Mouse (Mus musculus) CH12.LX (cell line): ENCODE data around the gene Sephs2. TPM values are rescaled to one million over a fixed set of nuclear protein-coding genes. Genes with fewer than 3 reads are reported as not detected.

Experiments used
- DNase-seq: peaks from one replicate; pipeline ENCODE4 v3.0.0-alpha.2; 2013; ENCODE audit errors: extremely low read depth
- H3K27ac ChIP-seq: 2 replicates; pipeline ENCODE4 v1.5.1; 2012; ENCODE audit warnings: low read depth, mild to moderate bottlenecking, control low read depth, moderate library complexity; ENCODE audit not compliant: insufficient read depth
- H3K27me3 ChIP-seq: replicated peaks from 2 replicates; pipeline ENCODE3; 2012; ENCODE audit warnings: inconsistent platforms
- H3K36me3 ChIP-seq, 2 experiments: replicated peaks in 1 of 2; 2 replicates each; pipeline versions ENCODE3 to v1.6.1; 2012; ENCODE audit warnings: inconsistent platforms in 1 of 2, low read length in 1 of 2, mild to moderate bottlenecking in 1 of 2, mixed read lengths in 1 of 2, moderate library complexity in 1 of 2; ENCODE audit not compliant: control insufficient read depth in 1 of 2, insufficient read depth in 1 of 2
- H3K4me1 ChIP-seq, 2 experiments: 2 replicates each; pipeline ENCODE4 v1.6.1; 2012; ENCODE audit warnings: inconsistent platforms in 1 of 2, moderate library complexity in 1 of 2; ENCODE audit not compliant: insufficient read depth in 2 of 2, control insufficient read depth in 1 of 2
- H3K4me2 ChIP-seq: 2 replicates; pipeline ENCODE4 v1.6.1; 2012; ENCODE audit warnings: low read depth, mild to moderate bottlenecking, control low read depth; ENCODE audit not compliant: poor library complexity, insufficient read depth, severe bottlenecking
- H3K4me3 ChIP-seq, 3 experiments: fragments of 150-350 bp in 1 of 3; sonication (generic) in 1 of 3; replicated peaks in 1 of 3; 2 replicates each; pipeline versions ENCODE3 to v1.5.1; 2011 to 2012; ENCODE audit warnings: low read depth in 2 of 3, low read length in 2 of 3, mild to moderate bottlenecking in 2 of 3, moderate library complexity in 2 of 3, control low read depth in 1 of 3, improper control_type of control experiment in 1 of 3, inconsistent platforms in 1 of 3, mixed read lengths in 1 of 3; ENCODE audit not compliant: poor library complexity in 1 of 3
- H3K79me2 ChIP-seq: replicated peaks from 2 replicates; pipeline ENCODE4 v1.6.1; 2012; ENCODE audit warnings: mild to moderate bottlenecking, moderate library complexity; ENCODE audit not compliant: control insufficient read depth, poor library complexity, insufficient read depth, severe bottlenecking; ENCODE audit errors: extremely low read depth
- H3K9ac ChIP-seq: 2 replicates; pipeline ENCODE4 v1.6.1; 2012; ENCODE audit warnings: low read depth, mild to moderate bottlenecking, control low read depth, moderate library complexity; ENCODE audit not compliant: insufficient read depth
- H3K9me3 ChIP-seq: replicated peaks from 2 replicates; pipeline ENCODE3; 2012; ENCODE audit warnings: low read length, inconsistent platforms, mixed read lengths
- BHLHE40 ChIP-seq: IDR thresholded peaks from 2 replicates; pipeline ENCODE4 v1.6.1; 2011; ENCODE audit warnings: mild to moderate bottlenecking, low read depth, low read length, improper control_type of control experiment
- CHD2 ChIP-seq: IDR thresholded peaks from 2 replicates; pipeline ENCODE4 v1.6.1; 2011; ENCODE audit warnings: low read length, improper control_type of control experiment
- ELF1 ChIP-seq: IDR thresholded peaks from 2 replicates; pipeline ENCODE4 v1.6.1; 2014; ENCODE audit warnings: low read depth, mild to moderate bottlenecking, inconsistent platforms, low read length, improper control_type of control experiment
- EP300 ChIP-seq: IDR thresholded peaks from 2 replicates; pipeline ENCODE4 v1.6.1; 2011; ENCODE audit warnings: low read length, improper control_type of control experiment
- ETS1 ChIP-seq: conservative IDR thresholded peaks from 2 replicates; pipeline ENCODE4 v1.6.1; 2012; ENCODE audit warnings: low read depth, mild to moderate bottlenecking, inconsistent platforms, low read length, improper control_type of control experiment, moderate library complexity
- HCFC1 ChIP-seq: IDR thresholded peaks from 2 replicates; pipeline ENCODE4 v1.6.1; 2012; ENCODE audit warnings: low read depth, mild to moderate bottlenecking, inconsistent platforms, low read length, improper control_type of control experiment
- IRF4 ChIP-seq: IDR thresholded peaks from 2 replicates; pipeline ENCODE4 v1.6.1; 2014; ENCODE audit warnings: low read depth, mild to moderate bottlenecking, inconsistent platforms, low read length, improper control_type of control experiment
- JUND ChIP-seq: conservative IDR thresholded peaks from 2 replicates; pipeline ENCODE4 v1.6.1; 2011; ENCODE audit warnings: low read depth, low read length, improper control_type of control experiment
- MAFK ChIP-seq: IDR thresholded peaks from 2 replicates; pipeline ENCODE4 v1.6.1; 2011; ENCODE audit warnings: low read length, improper control_type of control experiment; ENCODE audit not compliant: insufficient replicate concordance
- MAX ChIP-seq: IDR thresholded peaks from 2 replicates; pipeline ENCODE4 v1.6.1; 2011; ENCODE audit warnings: low read length, improper control_type of control experiment
- MAZ ChIP-seq: IDR thresholded peaks from 2 replicates; pipeline ENCODE4 v1.6.1; 2012; ENCODE audit warnings: low read depth, mild to moderate bottlenecking, inconsistent platforms, low read length, improper control_type of control experiment, moderate library complexity
- MEF2A ChIP-seq: IDR thresholded peaks from 2 replicates; pipeline ENCODE4 v1.6.1; 2014; ENCODE audit warnings: low read depth, mild to moderate bottlenecking, inconsistent platforms, low read length, improper control_type of control experiment, borderline replicate concordance
- MYC ChIP-seq: IDR thresholded peaks from 2 replicates; pipeline ENCODE4 v1.6.1; 2011; ENCODE audit warnings: low read depth, mild to moderate bottlenecking, improper control_type of control experiment, low read length
- NELFE ChIP-seq: IDR thresholded peaks from 2 replicates; pipeline ENCODE4 v1.6.1; 2011; ENCODE audit warnings: low read depth, low read length, improper control_type of control experiment
- NRF1 ChIP-seq: IDR thresholded peaks from 2 replicates; pipeline ENCODE4 v1.6.1; 2014; ENCODE audit warnings: low read depth, mild to moderate bottlenecking, inconsistent platforms, low read length, improper control_type of control experiment, moderate library complexity
- PAX5 ChIP-seq: IDR thresholded peaks from 2 replicates; pipeline ENCODE4 v1.6.1; 2012; ENCODE audit warnings: low read length, inconsistent platforms, mixed read lengths
- POLR2A ChIP-seq: IDR thresholded peaks from 2 replicates; pipeline ENCODE4 v1.6.1; 2011; ENCODE audit warnings: low read depth, mild to moderate bottlenecking, improper control_type of control experiment, low read length
- POLR2AphosphoS2 ChIP-seq: IDR thresholded peaks from 2 replicates; pipeline ENCODE4 v1.6.1; 2011; ENCODE audit warnings: low read depth, low read length, improper control_type of control experiment
- RCOR1 ChIP-seq: conservative IDR thresholded peaks from 2 replicates; pipeline ENCODE4 v1.6.1; 2012; ENCODE audit warnings: low read depth, mild to moderate bottlenecking, inconsistent platforms, low read length, improper control_type of control experiment
- SIN3A ChIP-seq: IDR thresholded peaks from 2 replicates; pipeline ENCODE4 v1.6.1; 2012; ENCODE audit warnings: low read length, improper control_type of control experiment, inconsistent platforms
- SMC3 ChIP-seq: IDR thresholded peaks from 2 replicates; pipeline ENCODE4 v1.6.1; 2011; ENCODE audit warnings: low read depth, low read length, improper control_type of control experiment
- UBTF ChIP-seq: IDR thresholded peaks from 2 replicates; pipeline ENCODE4 v1.6.1; 2012; ENCODE audit warnings: low read depth, mild to moderate bottlenecking, inconsistent platforms, low read length, improper control_type of control experiment, moderate library complexity
- USF1 ChIP-seq: IDR thresholded peaks from 2 replicates; pipeline ENCODE4 v1.6.1; 2014; ENCODE audit warnings: low read depth, mild to moderate bottlenecking, inconsistent platforms, low read length, improper control_type of control experiment
- USF2 ChIP-seq: conservative IDR thresholded peaks from 2 replicates; pipeline ENCODE4 v1.6.1; 2011; ENCODE audit warnings: low read depth, low read length, improper control_type of control experiment
- ZMIZ1 ChIP-seq: IDR thresholded peaks from 2 replicates; pipeline ENCODE4 v1.6.1; 2012; ENCODE audit warnings: low read depth, mild to moderate bottlenecking, inconsistent platforms, low read length, improper control_type of control experiment
- ZNF384 ChIP-seq: IDR thresholded peaks from 2 replicates; pipeline ENCODE4 v1.6.1; 2012; ENCODE audit warnings: low read depth, low read length, improper control_type of control experiment, inconsistent platforms
- dilution Hi-C: fragments of 300-500 bp; cut with MboI; formaldehyde crosslinking; loops from 2 replicates; pipeline ENCODE4 v1.14.3; 2020; ENCODE audit warnings: low sequenced_read_pairs; ENCODE audit not compliant: extremely low pct_unique_long_range_greater_than_20kb, extremely low pct_ligation_motif_present
- in situ Hi-C: fragments of 300-500 bp; cut with MboI; formaldehyde crosslinking; loops from 3 replicates; pipeline ENCODE4 v1.14.3; 2019; ENCODE audit warnings: low sequenced_read_pairs, low pct_ligation_motif_present, low pct_unique_long_range_greater_than_20kb, mixed read lengths
- polyA plus RNA-seq: library from polyadenylated mRNA; unstranded; fragments of >175 nt; gene quantifications from 2 replicates; pipeline ENCODE4 v1.2.1, GENCODE M21; 2012; ENCODE audit warnings: low read depth; ENCODE audit not compliant: insufficient read length
- total RNA-seq, 2 experiments: library from RNA; depleted of rRNA; stranded (reverse); fragments of 300-350 nt in 1 of 2; fragments of >200 nt in 1 of 2; gene quantifications; 2 replicates each; pipeline ENCODE4 v1.2.3; 2012 to 2014

Sephs2 gene
- total and polyA plus RNA-seq, 3 experiments: 159 to 209 (median 203) TPM

DNA sequence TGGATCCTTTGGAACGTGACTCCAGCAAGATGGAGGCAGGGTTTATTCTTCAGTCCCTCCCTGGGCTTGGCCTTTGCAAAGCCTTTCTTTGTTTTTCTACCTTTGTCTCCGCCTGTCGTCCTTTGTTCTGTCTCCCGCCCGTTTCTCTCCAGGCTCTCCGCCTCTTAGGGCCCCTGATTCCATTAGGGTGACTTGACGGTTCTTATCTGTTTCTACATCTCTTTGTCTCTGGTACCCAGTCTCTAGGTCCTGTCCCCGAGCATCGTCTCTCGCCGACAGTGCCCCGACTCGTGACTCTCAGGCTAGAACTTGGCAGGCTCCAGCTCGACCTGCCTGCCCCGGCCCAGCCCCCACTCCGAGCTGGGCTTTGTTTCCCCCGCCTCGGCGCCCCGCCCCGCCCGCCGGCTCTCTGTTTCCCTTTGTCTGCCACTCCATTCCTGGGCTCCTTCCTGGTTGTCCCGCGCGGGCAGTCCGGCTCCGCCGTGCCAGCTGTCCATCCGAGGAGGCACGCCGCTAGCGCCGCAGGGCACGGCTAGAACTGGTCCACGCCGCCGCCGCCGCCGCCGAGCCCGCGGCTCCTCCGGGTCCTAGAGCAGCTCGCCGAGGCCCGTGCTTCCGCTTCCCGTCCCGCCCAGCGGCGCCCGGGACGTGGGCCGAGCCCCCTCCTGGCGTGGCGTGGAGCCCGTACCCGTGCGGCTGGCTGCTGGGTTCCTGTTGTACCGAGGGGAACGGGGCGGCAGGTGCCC lies 41.1 kb downstream of the Sephs2 start, which contains the start of the genes Zfp553 and Sept1 (continued):
- TF ChIP-seq UBTF (peak; percentile 73; the same call in 1 of the 2 replicates), NRF1 (peak; percentile 38; the same call in 1 of the 2 replicates), USF1 (no peak), JUND (no peak), NELFE (no peak; the same call in none of the 2 replicates), ELF1 (peak; percentile 86), ZMIZ1 (peak; percentile 81), ETS1 (no peak), BHLHE40 (no peak; the same call in 1 of the 2 replicates), POLR2A (peak; percentile 75), POLR2AphosphoS2 (peak; percentile 72), MYC (no peak; the same call in 1 of the 2 replicates), PAX5 (no peak)

GRCm38 (mm10) chr7:127231826-127232621 lies 41.8 kb downstream of the Sephs2 start:
- dilution Hi-C loops: no loop called here
- peak overlapping the region; percentile 61 for H3K9ac ChIP-seq
- H3K4me1 ChIP-seq: peaks cover 4 to 43% of the 10 kb centered on the region in 2 experiments; a peak in 3 of 4 replicates
- peaks cover 22 to 50% of the 10 kb centered on the region in 2 experiments for H3K36me3 ChIP-seq
- peak; percentile 44 for TF ChIP-seq ZNF384
- TF ChIP-seq CHD2: no peak
- TF ChIP-seq, all 38 proteins: peak for 1
- H3K4me2 ChIP-seq: peak overlapping the region; percentile 67
- no peaks in the 10 kb centered on the region for H3K9me3 ChIP-seq
- in situ Hi-C loops: no loop called here
- H3K4me3 ChIP-seq: peak overlapping the region; percentile 94 to 98 (median 97)
- no peaks in the 10 kb centered on the region for H3K27me3 ChIP-seq
- H3K27ac ChIP-seq: peak overlapping the region; percentile 34; the same call in 1 of the 2 replicates
- H3K79me2 ChIP-seq: peaks cover 31% of the 10 kb centered on the region
- DNase-seq: no peak

- dilution Hi-C loops (no loop called here), in situ Hi-C loops (no loop called here)
- TF ChIP-seq POLR2A (no peak), JUND (no peak), MAFK (no peak), USF2 (no peak), BHLHE40 (no peak), SIN3A (no peak), RCOR1 (no peak), MAZ (no peak), HCFC1 (no peak), MEF2A (no peak), UBTF (no peak), NRF1 (no peak), MAX (no peak), POLR2AphosphoS2 (no peak), EP300 (no peak), IRF4 (no peak), SMC3 (no peak)
- peak overlapping the region in 2 of 3 experiments; percentile 94 to 97 for H3K4me3 ChIP-seq
- no peak overlapping the region for H3K27ac ChIP-seq
- H3K79me2 ChIP-seq: peaks cover 31% of the 10 kb centered on the region
- peaks cover 16 to 44% of the 10 kb centered on the region in 2 experiments for H3K36me3 ChIP-seq
- peaks cover 4 to 43% of the 10 kb centered on the region in 2 experiments; a peak in 3 of 4 replicates for H3K4me1 ChIP-seq
- no peak for DNase-seq
- no peaks in the 10 kb centered on the region for H3K27me3 ChIP-seq
- no peaks in the 10 kb centered on the region for H3K9me3 ChIP-seq
- peak overlapping the region; percentile 67 for H3K4me2 ChIP-seq
- peak overlapping the region; percentile 61; the same call in 1 of the 2 replicates for H3K9ac ChIP-seq
Measured at GRCm38 (mm10) chr7:127231376-127231775, 42.5 kb downstream of the Sephs2 start.
